Mouse (Mus musculus) liver, embryonic 14.5 days (tissue): ENCODE data around the gene Deaf1. TPM values are rescaled to one million over a fixed set of nuclear protein-coding genes. Genes with fewer than 3 reads are reported as not detected.

Experiments used
- ATAC-seq: fragments of 200-750 bp; cut with Nextera tagmentation; 2 replicates; pipeline ENCODE4 v1.8.0; 2017; ENCODE audit warnings: moderate number of reproducible peaks, mild to moderate bottlenecking, moderate library complexity; ENCODE audit not compliant: insufficient read depth
- DNase-seq, 3 experiments: peaks; one replicate each; pipeline ENCODE4 v3.0.0-alpha.2; 2012 to 2013; ENCODE audit warnings: low read depth in 3 of 3, low spot score in 3 of 3
- H3K27ac ChIP-seq: fragments of 300-500 bp; sonication (generic); 2 replicates; pipeline ENCODE4 v1.5.1; 2014; ENCODE audit warnings: moderate library complexity, mild to moderate bottlenecking, control low read depth, inconsistent platforms
- H3K27me3 ChIP-seq: fragments of 300-500 bp; sonication (generic); 2 replicates; pipeline ENCODE4 v1.6.1; 2014; ENCODE audit warnings: mild to moderate bottlenecking, low read length, moderate library complexity; ENCODE audit not compliant: control insufficient read depth, insufficient read depth
- H3K36me3 ChIP-seq: fragments of 300-500 bp; sonication (generic); replicated peaks from 2 replicates; pipeline ENCODE4 v1.6.1; 2014; ENCODE audit warnings: low read depth; ENCODE audit not compliant: control insufficient read depth, insufficient read depth
- H3K4me1 ChIP-seq, 2 experiments: fragments of 200-500 bp in 1 of 2; fragments of 300-500 bp in 1 of 2; sonication (generic) in 1 of 2; replicated peaks; 2 replicates each; pipeline ENCODE4 v1.6.1; 2012 to 2014; ENCODE audit warnings: antibody characterized with exemption in 1 of 2, inconsistent platforms in 1 of 2, low read length in 1 of 2; ENCODE audit not compliant: control insufficient read depth in 2 of 2, insufficient read depth in 2 of 2
- H3K4me2 ChIP-seq: fragments of 300-500 bp; sonication (generic); 2 replicates; pipeline ENCODE4 v1.6.1; 2014; ENCODE audit warnings: low read depth, mild to moderate bottlenecking, control low read depth, moderate library complexity
- H3K4me3 ChIP-seq, 2 experiments: fragments of 200-500 bp in 1 of 2; fragments of 300-500 bp in 1 of 2; sonication (generic) in 1 of 2; 2 replicates each; pipeline ENCODE4 v1.5.1; 2012 to 2014; ENCODE audit warnings: low read depth in 2 of 2, low read length in 2 of 2, mild to moderate bottlenecking in 2 of 2, control low read depth in 1 of 2, inconsistent platforms in 1 of 2, moderate library complexity in 1 of 2; ENCODE audit not compliant: insufficient read depth in 1 of 2
- H3K9ac ChIP-seq: fragments of 300-500 bp; sonication (generic); replicated peaks from 2 replicates; pipeline ENCODE4 v1.6.1; 2014; ENCODE audit warnings: mild to moderate bottlenecking, control low read depth, moderate library complexity
- H3K9me3 ChIP-seq: fragments of 300-500 bp; sonication (generic); 2 replicates; pipeline ENCODE4 v1.6.1; 2016; ENCODE audit warnings: low read length, mixed read lengths; ENCODE audit not compliant: control insufficient read depth
- CTCF ChIP-seq: IDR thresholded peaks from 2 replicates; pipeline ENCODE4 v1.5.1; 2016; ENCODE audit warnings: antibody characterized with exemption, low read depth, control low read depth
- EP300 ChIP-seq: IDR thresholded peaks from 2 replicates; pipeline ENCODE4 v1.6.1; 2016; ENCODE audit warnings: antibody characterized with exemption, low read depth
- WGBS: fragments of 180-500 bp; shearing (Covaris S2); extraction: QIAGEN DNeasy Blood & Tissue Kit; methylation state at CpG from one replicate; pipeline ENCODE4 v1.1.7; 2014; ENCODE audit not compliant: insufficient replicate concordance; 5-methylcytosine and 5-hydroxymethylcytosine counted together
- polyA plus RNA-seq, 2 experiments: library from polyadenylated mRNA; depleted of rRNA in 1 of 2; stranded (reverse) in 1 of 2; unstranded in 1 of 2; fragments of >200 nt; fragmentation: Nextera tagmentation in 1 of 2; extraction: Ambion mirVana in 1 of 2; gene quantifications; 2 replicates each; pipeline versions ENCODE4 v1.2.1 to v1.2.3; 2012 to 2014

The Deaf1 gene
- polyA plus RNA-seq, 2 experiments, result 7.8 to 11.1 TPM

GRCm38 (mm10) chr7:141367358-141367757 is 39.9 kb upstream of the Deaf1 start:
- peaks cover 25 to 35% of the 10 kb centered on the region in 2 experiments for H3K4me1 ChIP-seq
- no peak for TF ChIP-seq CTCF
- TF ChIP-seq EP300, result no peak
- H3K4me3 ChIP-seq, result no peak overlapping the region
- H3K27me3 ChIP-seq, result no peaks in the 10 kb centered on the region
- H3K9ac ChIP-seq, result no peak overlapping the region
- 70% methylated on average over 4 of the region's 4 CpGs for WGBS
- H3K36me3 ChIP-seq, result no peaks in the 10 kb centered on the region
- H3K27ac ChIP-seq, result no peak overlapping the region
- no peaks in the 10 kb centered on the region for H3K9me3 ChIP-seq
- no peak overlapping the region for H3K4me2 ChIP-seq
- DNase-seq (no peak), ATAC-seq (no peak)

- ATAC-seq, result no peak
- H3K36me3 ChIP-seq, result no peaks in the 10 kb centered on the region
- peak overlapping the region; percentile 73 for H3K4me2 ChIP-seq
- H3K27ac ChIP-seq, result peak overlapping the region; percentile 92
- H3K27me3 ChIP-seq, result peaks cover 3% of the 10 kb centered on the region
- H3K9me3 ChIP-seq, result no peaks in the 10 kb centered on the region
- peaks cover 25 to 29% of the 10 kb centered on the region in 2 experiments for H3K4me1 ChIP-seq
- peak overlapping the region in 1 of 2 experiments; percentile 6; a peak in 1 of 4 replicates for H3K4me3 ChIP-seq
- 50% methylated on average over 3 of the region's 3 CpGs for WGBS
- peak overlapping the region; percentile 66 for H3K9ac ChIP-seq
- DNase-seq, result no peak
- TF ChIP-seq EP300 (no peak), CTCF (no peak)
Measured at GRCm38 (mm10) chr7:141365049-141365445, 37.6 kb upstream of the Deaf1 start.

GRCm38 (mm10) chr7:141364349-141365048 is 37.0 kb upstream of the Deaf1 start:
- Histone ChIP-seq H3K4me2 (peak overlapping the region; percentile 73), H3K36me3 (no peaks in the 10 kb centered on the region), H3K4me3 (peak overlapping the region in 1 of 2 experiments; percentile 6; a peak in 1 of 4 replicates), H3K27ac (peak overlapping the region; percentile 92), H3K9me3 (no peaks in the 10 kb centered on the region), H3K4me1 (peaks cover 25% of the 10 kb centered on the region in 2 experiments), H3K9ac (peak overlapping the region; percentile 66), H3K27me3 (peaks cover 3% of the 10 kb centered on the region)
- DNase-seq (peak; percentile 79 to 86 (median 84)), ATAC-seq (peak; percentile 92)
- 0 out of 2 replicates have a peak, but pooled peaks have one; percentile 4 for TF ChIP-seq CTCF
- TF ChIP-seq EP300, result peak; percentile 91
- 39% methylated on average over 5 of the region's 5 CpGs for WGBS

GRCm38 (mm10) chr7:141363752-141364125 is 36.2 kb upstream of the Deaf1 start:
- H3K9ac ChIP-seq, result peak overlapping the region; percentile 66
- peaks cover 25% of the 10 kb centered on the region in 2 experiments for H3K4me1 ChIP-seq
- WGBS, result 51% methylated on average over 2 of the region's 2 CpGs
- ATAC-seq (peak; percentile 44), DNase-seq (no peak)
- H3K27me3 ChIP-seq, result peaks cover 3% of the 10 kb centered on the region
- H3K27ac ChIP-seq, result peak overlapping the region; percentile 92
- no peak for TF ChIP-seq CTCF
- TF ChIP-seq EP300, result no peak
- H3K36me3 ChIP-seq, result no peaks in the 10 kb centered on the region
- H3K4me2 ChIP-seq, result peak overlapping the region; percentile 73
- H3K4me3 ChIP-seq, result no peak overlapping the region
- no peaks in the 10 kb centered on the region for H3K9me3 ChIP-seq

- Histone ChIP-seq H3K9ac (peak overlapping the region; percentile 66), H3K4me3 (no peak overlapping the region), H3K27me3 (peaks cover 3% of the 10 kb centered on the region), H3K4me1 (peaks cover 25% of the 10 kb centered on the region in 2 experiments), H3K4me2 (peak overlapping the region; percentile 73), H3K36me3 (no peaks in the 10 kb centered on the region), H3K9me3 (no peaks in the 10 kb centered on the region), H3K27ac (peak overlapping the region; percentile 92)
- TF ChIP-seq CTCF, result peak; percentile 92
- no peak for TF ChIP-seq EP300
- DNase-seq (peak; percentile 75 to 80 (median 76)), ATAC-seq (peak; percentile 66)
- WGBS, result 47% methylated on average over 4 of the region's 4 CpGs
Measured at GRCm38 (mm10) chr7:141363106-141363751, 35.7 kb upstream of the Deaf1 start.
